Mouse (Mus musculus) thymus, adult 2 months (tissue): ENCODE measurements around the gene Hs3st4. TPM values are rescaled to one million over a fixed set of nuclear protein-coding genes. Genes with fewer than 3 reads are reported as not detected.

Experiments
- DNase-seq: peaks from one replicate; pipeline ENCODE4 v3.0.0; 2021
- H3K27ac ChIP-seq: fragments of 200-500 bp; 2 replicates; pipeline ENCODE4 v1.5.1; 2012; ENCODE audit warnings: low read length, control low read depth; ENCODE audit not compliant: control insufficient read depth, insufficient read depth
- H3K27me3 ChIP-seq: fragments of 200-500 bp; 2 replicates; pipeline ENCODE4 v1.6.1; 2012; ENCODE audit warnings: mild to moderate bottlenecking, low read length, moderate library complexity, mixed read lengths; ENCODE audit not compliant: control insufficient read depth, insufficient read depth
- H3K36me3 ChIP-seq: fragments of 200-500 bp; 2 replicates; pipeline ENCODE4 v1.6.1; 2012; ENCODE audit warnings: mild to moderate bottlenecking, low read length, moderate library complexity; ENCODE audit not compliant: control insufficient read depth, insufficient read depth
- H3K4me1 ChIP-seq: fragments of 200-500 bp; replicated peaks from 2 replicates; pipeline ENCODE4 v1.6.1; 2012; ENCODE audit warnings: low read length; ENCODE audit not compliant: control insufficient read depth, insufficient read depth
- H3K4me3 ChIP-seq: fragments of 200-500 bp; 2 replicates; pipeline ENCODE4 v1.5.1; 2012; ENCODE audit warnings: mild to moderate bottlenecking, low read length, control low read depth, moderate library complexity; ENCODE audit not compliant: control insufficient read depth, insufficient read depth
- CTCF ChIP-seq: fragments of 200-500 bp; IDR thresholded peaks from 2 replicates; pipeline ENCODE4 v1.5.1; 2012; ENCODE audit warnings: mild to moderate bottlenecking, control low read depth, low read length, moderate library complexity, borderline replicate concordance; ENCODE audit not compliant: control insufficient read depth, poor library complexity, insufficient read depth; ENCODE audit errors: extremely low read depth
- POLR2A ChIP-seq: fragments of 200-500 bp; IDR thresholded peaks from 2 replicates; pipeline ENCODE4 v1.6.1; 2012; ENCODE audit warnings: mild to moderate bottlenecking, low read length, control low read depth, moderate library complexity; ENCODE audit not compliant: control insufficient read depth, poor library complexity, insufficient read depth; ENCODE audit errors: extremely low read depth
- WGBS: fragments of 180-500 bp; shearing (Covaris S2); methylation state at CpG from one replicate; pipeline ENCODE4 v1.1.7; 2018; 5-methylcytosine and 5-hydroxymethylcytosine counted together
- polyA plus RNA-seq: library from polyadenylated mRNA; depleted of rRNA; stranded (reverse); fragments of >200 nt; gene quantifications from 2 replicates; pipeline ENCODE4 v1.2.3, GENCODE M21; 2012

Gene Hs3st4
- polyA plus RNA-seq, 1 experiment = 0.03 TPM

- H3K4me1 ChIP-seq = no peaks in the 10 kb centered on the region
- WGBS = 80% methylated on average over 13 of the region's 13 CpGs
- DNase-seq = no peak
- no peak overlapping the region for H3K27ac ChIP-seq
- H3K36me3 ChIP-seq = no peaks in the 10 kb centered on the region
- no peaks in the 10 kb centered on the region for H3K27me3 ChIP-seq
- H3K4me3 ChIP-seq = no peak overlapping the region
- TF ChIP-seq POLR2A (no peak), CTCF (no peak)
These were observed 364.7 kb downstream of the Hs3st4 start for GRCm38 (mm10) chr7:124347218-124348017.

GRCm38 (mm10) chr7:124354035-124354434, 371.4 kb downstream of the Hs3st4 start:
- Histone ChIP-seq H3K27me3 (no peaks in the 10 kb centered on the region), H3K4me3 (no peak overlapping the region), H3K36me3 (no peaks in the 10 kb centered on the region), H3K27ac (no peak overlapping the region), H3K4me1 (no peaks in the 10 kb centered on the region)
- DNase-seq = no peak
- TF ChIP-seq CTCF = no peak
- TF ChIP-seq POLR2A = no peak
- 96% methylated on average over 4 of the region's 4 CpGs for WGBS

GRCm38 (mm10) chr7:124358068-124358467, 375.4 kb downstream of the Hs3st4 start:
- no peaks in the 10 kb centered on the region for H3K36me3 ChIP-seq
- no peak for DNase-seq
- WGBS = 86% methylated on average over 3 of the region's 3 CpGs
- no peaks in the 10 kb centered on the region for H3K4me1 ChIP-seq
- H3K4me3 ChIP-seq = no peak overlapping the region
- no peak for TF ChIP-seq POLR2A
- no peak for TF ChIP-seq CTCF
- H3K27ac ChIP-seq = no peak overlapping the region
- no peaks in the 10 kb centered on the region for H3K27me3 ChIP-seq

GRCm38 (mm10) chr7:124359836-124360235, 377.2 kb downstream of the Hs3st4 start:
- DNase-seq = no peak
- 90% methylated on average over 4 of the region's 4 CpGs for WGBS
- H3K27me3 ChIP-seq = no peaks in the 10 kb centered on the region
- no peaks in the 10 kb centered on the region for H3K36me3 ChIP-seq
- H3K27ac ChIP-seq = no peak overlapping the region
- no peaks in the 10 kb centered on the region for H3K4me1 ChIP-seq
- H3K4me3 ChIP-seq = no peak overlapping the region
- no peak for TF ChIP-seq POLR2A
- no peak for TF ChIP-seq CTCF

GRCm38 (mm10) chr7:124372297-124372696, 389.6 kb downstream of the Hs3st4 start:
- TF ChIP-seq POLR2A (no peak), CTCF (no peak)
- Histone ChIP-seq H3K36me3 (no peaks in the 10 kb centered on the region), H3K4me1 (no peaks in the 10 kb centered on the region), H3K27me3 (no peaks in the 10 kb centered on the region), H3K4me3 (no peak overlapping the region), H3K27ac (no peak overlapping the region)
- no peak for DNase-seq
- WGBS = 71% methylated on average over 1 of the region's 1 CpGs

GRCm38 (mm10) chr7:124372697-124373096, 390.0 kb downstream of the Hs3st4 start:
- WGBS = 98% methylated on average over 2 of the region's 2 CpGs
- Histone ChIP-seq H3K4me1 (no peaks in the 10 kb centered on the region), H3K36me3 (no peaks in the 10 kb centered on the region), H3K4me3 (no peak overlapping the region), H3K27ac (no peak overlapping the region), H3K27me3 (no peaks in the 10 kb centered on the region)
- no peak for DNase-seq
- TF ChIP-seq CTCF = no peak
- no peak for TF ChIP-seq POLR2A
